Mouse (Mus musculus) retina, adult 2 months (tissue): ENCODE measurements around the gene Plekho1.

Experiments
- DNase-seq: peaks from one replicate; pipeline ENCODE4 v3.0.0-alpha.2; 2012; ENCODE audit warnings: low read depth, low spot score

The Plekho1 gene

DNA sequence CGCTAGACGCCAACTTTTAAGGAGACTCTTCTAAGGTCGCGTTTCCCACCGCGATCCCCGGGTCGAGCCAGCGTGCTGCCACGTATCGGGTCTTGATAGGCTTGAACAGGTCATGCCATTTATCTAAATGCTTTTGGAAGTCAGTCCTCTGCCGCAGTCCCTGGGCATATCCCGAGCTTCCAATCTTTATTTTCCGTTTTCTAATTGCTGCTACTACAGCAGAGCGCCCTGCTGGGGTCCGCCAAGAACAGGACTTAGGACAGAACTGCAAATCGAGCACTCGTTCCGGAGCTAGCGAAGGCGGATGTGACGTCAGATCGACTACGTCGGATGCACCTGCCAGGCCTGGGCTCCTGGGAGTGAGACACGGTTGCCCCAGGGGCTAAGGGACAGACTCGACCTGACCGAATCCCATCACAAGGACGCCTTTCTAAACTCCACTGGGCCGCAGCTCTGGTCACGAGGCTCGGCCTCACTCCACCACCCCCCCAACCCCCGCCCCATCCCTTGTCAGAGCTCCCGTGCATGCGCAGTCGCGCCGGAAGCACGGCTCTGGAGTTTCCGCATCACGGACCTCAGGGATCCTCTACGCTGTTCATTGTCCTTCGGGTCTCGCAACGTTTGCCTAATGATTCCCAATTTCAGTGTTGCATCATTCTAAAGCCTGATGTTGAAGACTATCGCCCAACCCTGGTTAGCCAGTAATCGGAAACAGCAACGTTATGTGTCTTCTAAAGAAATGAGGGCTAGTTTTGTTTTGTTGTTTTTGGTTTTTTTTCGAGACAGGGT lies 44.8 kb downstream of the Plekho1 start:
- DNase-seq: peak; percentile 86

DNA sequence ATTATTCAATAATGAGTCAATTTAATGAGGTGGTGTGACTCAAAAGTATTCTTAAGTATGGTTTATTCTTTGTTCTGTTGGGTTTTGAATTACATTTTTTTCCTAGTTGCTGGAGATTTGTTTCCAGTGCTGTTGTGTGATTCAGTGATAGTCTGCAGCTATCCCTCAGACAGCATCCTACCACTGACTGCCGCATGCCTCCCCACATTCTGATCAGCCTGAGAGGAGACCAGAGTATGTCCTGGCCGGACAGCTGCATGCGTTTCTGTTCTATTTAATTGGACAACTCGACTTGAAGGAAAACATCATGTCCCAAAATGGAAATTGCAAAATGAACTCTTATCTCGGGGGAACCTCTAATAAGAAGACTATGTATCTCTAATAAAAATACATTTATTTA lies 47.5 kb downstream of the Plekho1 start:
- DNase-seq: no peak

DNA sequence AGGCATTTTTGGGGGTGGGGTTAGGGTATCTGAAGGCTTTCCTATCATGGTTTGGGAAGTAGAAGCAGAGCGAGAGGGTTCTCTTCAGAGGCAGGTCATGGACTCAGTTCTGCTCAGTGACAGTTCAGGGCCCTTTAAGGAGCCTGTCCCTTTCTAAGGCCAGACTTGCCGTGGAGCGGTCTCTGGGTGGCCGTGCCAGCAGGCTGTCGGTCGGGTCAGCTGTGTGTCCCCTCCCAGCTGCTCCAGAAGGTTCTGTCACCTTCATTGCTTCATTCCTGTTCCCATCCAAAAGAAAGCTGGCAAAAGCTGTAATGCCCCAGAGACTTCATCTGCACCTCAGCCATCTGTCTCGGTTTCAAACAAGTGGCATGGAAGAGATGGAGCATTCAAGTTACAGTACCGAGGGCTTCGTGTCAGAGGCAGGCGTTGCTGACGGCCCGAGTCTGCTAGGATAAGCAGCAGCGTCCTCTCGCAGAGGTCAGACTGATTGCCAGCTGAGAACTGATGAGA lies 50.0 kb downstream of the Plekho1 start:
- no peak for DNase-seq

DNA sequence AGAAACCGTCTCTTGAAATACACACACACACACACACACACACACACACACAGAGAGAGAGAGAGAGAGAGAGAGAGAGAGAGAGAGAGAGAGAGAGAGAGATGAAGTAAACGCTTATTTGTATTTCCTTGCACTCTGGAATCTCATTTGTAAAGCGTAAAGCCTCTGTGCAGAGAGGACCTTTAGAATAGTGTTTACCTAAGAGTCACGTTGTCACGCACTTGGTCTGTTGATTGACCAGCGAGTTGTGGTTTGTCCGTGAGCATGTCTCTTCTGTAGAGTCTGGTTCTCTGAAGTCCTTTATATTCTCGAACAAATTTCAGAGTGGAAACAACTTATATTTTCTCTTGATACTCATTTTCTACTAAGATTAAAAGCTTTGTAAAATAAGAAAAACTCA lies 51.1 kb downstream of the Plekho1 start:
- DNase-seq: no peak

DNA sequence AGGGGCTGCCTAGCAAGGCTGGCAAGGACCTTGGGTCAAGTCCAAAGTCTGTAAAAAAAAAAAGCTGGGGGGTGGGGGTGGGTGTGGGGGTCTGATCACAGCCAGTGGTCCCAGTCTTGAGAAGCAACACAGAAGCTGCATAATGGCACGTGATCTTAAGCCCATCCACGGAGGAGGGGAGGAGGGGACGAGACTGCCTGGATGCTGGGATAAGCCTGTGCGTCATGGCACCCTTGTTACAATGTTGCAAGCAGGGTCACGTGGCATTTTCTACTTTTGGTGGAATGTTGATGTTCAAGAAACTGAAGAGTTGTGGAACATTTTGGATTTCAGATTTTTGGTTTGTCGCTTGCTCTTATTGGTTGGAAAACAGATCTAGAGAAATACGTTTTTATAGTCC lies 52.6 kb downstream of the Plekho1 start:
- DNase-seq: no peak

DNA sequence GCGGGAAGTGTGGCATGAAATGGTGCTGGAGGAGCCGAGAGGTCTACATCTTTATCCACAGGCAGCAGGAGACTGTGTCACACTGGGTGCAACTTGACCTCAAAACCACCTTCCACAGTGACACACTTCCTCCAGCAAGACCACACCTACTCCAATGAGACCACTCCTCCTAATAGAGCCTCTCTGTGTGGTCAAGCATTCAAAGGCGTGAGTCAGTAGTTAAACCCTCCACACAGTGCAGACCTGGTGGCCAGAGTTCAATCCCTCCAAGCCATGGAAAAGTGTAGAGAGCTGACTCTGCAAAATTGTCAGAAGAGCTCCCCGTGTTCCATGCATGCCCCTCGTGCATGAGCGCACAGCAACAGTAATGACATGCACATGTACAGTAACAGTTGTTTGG lies 53.1 kb downstream of the Plekho1 start:
- no peak for DNase-seq

DNA sequence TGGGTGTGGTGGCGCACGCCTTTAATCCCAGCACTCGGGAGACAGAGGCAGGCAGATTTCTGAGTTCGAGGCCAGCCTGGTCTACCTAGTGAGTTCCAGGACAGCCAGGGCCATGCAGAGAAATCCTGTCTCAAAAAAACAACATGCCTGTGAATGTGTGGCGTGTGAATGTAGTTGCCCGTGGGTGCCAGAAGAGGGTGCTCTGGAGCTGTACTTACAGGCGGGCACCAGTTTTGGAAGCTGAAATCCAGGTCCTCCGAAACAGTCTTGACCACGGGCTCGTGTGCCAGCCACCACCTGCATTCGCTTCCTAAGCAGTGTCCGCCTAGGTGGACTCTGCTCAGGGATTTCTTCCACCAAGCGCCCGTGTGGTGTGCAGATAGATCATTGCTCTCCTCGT lies 57.0 kb downstream of the Plekho1 start:
- DNase-seq: no peak
